11 mouse cellular contexts compared by ENCODE assay signal in the genomic region with DNA sequence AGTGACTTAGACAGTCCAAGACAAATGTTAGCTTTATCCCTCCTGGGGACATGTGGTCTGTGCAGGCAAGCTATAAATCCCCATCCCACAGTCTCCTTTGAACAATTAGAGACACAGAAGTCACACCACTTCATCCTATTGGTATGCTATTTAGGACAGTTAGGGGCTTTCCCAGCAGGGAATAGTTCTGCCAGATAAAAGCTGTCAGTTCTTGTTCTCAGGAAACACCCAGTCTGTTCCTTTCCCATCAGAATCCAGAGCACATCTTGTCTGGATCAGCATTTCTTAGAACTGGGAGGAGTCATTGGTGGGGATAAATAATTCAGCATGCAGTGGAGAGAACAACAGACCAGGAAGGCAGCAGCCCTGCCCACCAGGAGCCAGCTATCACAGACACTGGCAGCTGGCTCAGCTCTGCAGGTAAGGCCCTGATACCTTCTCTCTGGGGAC. TPM values are rescaled to one million over a fixed set of nuclear protein-coding genes. Genes with fewer than 3 reads are reported as not detected.
DNase-seq lines count a peak whose midpoint lies in the region; ATAC-seq and TF ChIP-seq lines count a peak whose summit lies in the region.
"Had no signal": no experiment of that assay in that cellular context is flagged by ENCODE, and none has a peak within 500 bp of the region (broad histone marks: within the 10 kb centered on the region; RNA-seq: fewer than 3 reads in every experiment).

No protein-coding gene starts in this region.

- no peaks in the 10 kb centered on the region for H3K4me1 ChIP-seq in kidney, postnatal 0 days (replicated peaks; ENCODE audit: insufficient read depth, low read length)
- peaks cover 4% of the 10 kb centered on the region; the same call in 1 of the 2 replicates for H3K4me1 ChIP-seq in hindbrain, embryonic 12.5 days
- H3K4me1 ChIP-seq in midbrain, postnatal 0 days (ENCODE audit: insufficient read depth, low read length) = 0 out of 2 replicates have a peak, but pooled peaks cover 2% of the 10 kb centered on the region

- in situ Hi-C loops in Patski (cut with MboI; ENCODE audit: low pct_unique_long_range_greater_than_20kb) = loop anchor here (10.0 kb wide), 1 partner anchor 167 kb away; no protein-coding TSS in a partner anchor

- no peaks in the 10 kb centered on the region for H3K36me3 ChIP-seq in kidney, postnatal 0 days (ENCODE audit: insufficient read depth, low read length)
- H3K36me3 ChIP-seq in hindbrain, embryonic 12.5 days = no peaks in the 10 kb centered on the region
- H3K36me3 ChIP-seq in midbrain, postnatal 0 days (ENCODE audit: insufficient read depth, low read length) = no peaks in the 10 kb centered on the region

- no peak for ATAC-seq in kidney, postnatal 0 days (replicated peaks; ENCODE audit: low FRiP score, low read depth)
- peak; percentile 35 for ATAC-seq in Patski
- ATAC-seq in hindbrain, embryonic 12.5 days (ENCODE audit: low FRiP score) = peak; percentile 73
- ATAC-seq in midbrain, postnatal 0 days (ENCODE audit: low FRiP score) = peak; percentile 77
- no peak for ATAC-seq in monocyte, adult 5-6 weeks (replicated peaks; ENCODE audit: insufficient number of reproducible peaks, low FRiP score, low TSS enrichment, poor library complexity, severe bottlenecking)
- ATAC-seq: intestine, embryonic 16.5 days had no signal

- POLR2A ChIA-PET in Patski (lab: Charles Lee) = no interaction called here

- H3K27me3 ChIP-seq in kidney, postnatal 0 days (ENCODE audit: insufficient read depth, low read length) = no peaks in the 10 kb centered on the region
- H3K27me3 ChIP-seq in Patski = no peaks in the 10 kb centered on the region
- H3K27me3 ChIP-seq in hindbrain, embryonic 12.5 days = no peaks in the 10 kb centered on the region
- no peaks in the 10 kb centered on the region for H3K27me3 ChIP-seq in midbrain, postnatal 0 days (ENCODE audit: insufficient read depth, low read length)

- no peaks in the 10 kb centered on the region for H3K9me3 ChIP-seq in kidney, postnatal 0 days (replicated peaks; ENCODE audit: low read length)
- H3K9me3 ChIP-seq in hindbrain, embryonic 12.5 days (replicated peaks) = no peaks in the 10 kb centered on the region
- no peaks in the 10 kb centered on the region for H3K9me3 ChIP-seq in midbrain, postnatal 0 days (ENCODE audit: low read length)

- H3K27ac ChIP-seq in kidney, postnatal 0 days = no peak overlapping the region
- 0 out of 2 replicates have a peak overlapping the region, but pooled peaks have one; percentile 30 for H3K27ac ChIP-seq in hindbrain, embryonic 12.5 days
- H3K27ac ChIP-seq in midbrain, postnatal 0 days (ENCODE audit: low read depth, low read length) = no peak overlapping the region

- H3K4me3 ChIP-seq in kidney, postnatal 0 days (replicated peaks; ENCODE audit: low read depth, low read length) = no peak overlapping the region
- no peak overlapping the region for H3K4me3 ChIP-seq in hindbrain, embryonic 12.5 days
- no peak overlapping the region for H3K4me3 ChIP-seq in midbrain, postnatal 0 days (ENCODE audit: low read depth, low read length)

- no peak for TF ChIP-seq CTCF in kidney, postnatal 0 days (IDR thresholded peaks at IDR 0.05; ENCODE audit: low read depth)
- TF ChIP-seq CTCF in Patski (IDR thresholded peaks at IDR 0.05) = no peak
- no peak for TF ChIP-seq CTCF in midbrain, postnatal 0 days (IDR thresholded peaks at IDR 0.05)

- CTCF ChIA-PET in Patski (lab: Charles Lee) = no interaction called here

- peak; percentile 64 for DNase-seq in kidney, postnatal 0 days (ENCODE audit: low spot score)
- DNase-seq in kidney, postnatal 4 days = no peak
- no peak for DNase-seq in Patski (ENCODE audit: low read depth, low spot score)
- DNase-seq in midbrain, postnatal 0 days (ENCODE audit: low spot score) = peak; percentile 24
- no peak for DNase-seq in cerebellum, postnatal 14 days
- DNase-seq in adrenal gland, postnatal 25 days = no peak
- DNase-seq: thymus, adult 18-20 months had no signal

- H3K4me2 ChIP-seq in kidney, postnatal 0 days (ENCODE audit: low read length) = no peak overlapping the region
- H3K4me2 ChIP-seq in hindbrain, embryonic 12.5 days (replicated peaks) = no peak overlapping the region
- H3K4me2 ChIP-seq in midbrain, postnatal 0 days (ENCODE audit: low read depth, low read length, poor library complexity, severe bottlenecking) = no peak overlapping the region

- no peak overlapping the region for H3K9ac ChIP-seq in kidney, postnatal 0 days (ENCODE audit: low read depth, low read length)
- H3K9ac ChIP-seq in hindbrain, embryonic 12.5 days = no peak overlapping the region
- no peak overlapping the region for H3K9ac ChIP-seq in midbrain, postnatal 0 days (replicated peaks; ENCODE audit: low read length, poor library complexity, severe bottlenecking)

RNA-seq across cellular contexts. Expression of a gene that starts 11.5 kb away (rescaled TPM):
- polyA plus RNA-seq in kidney, postnatal 0 days (2015; fragmentation: Nextera tagmentation; extraction: Ambion mirVana) = 37.8 and 38.8 TPM in 2 replicates
- 1.6 TPM for polyA plus RNA-seq in Patski (2021)
- polyA plus RNA-seq in hindbrain, embryonic 12.5 days (2016; fragmentation: Nextera tagmentation; extraction: Ambion mirVana) = 0.40 and 0.61 TPM in 2 replicates
- total RNA-seq in midbrain, postnatal 0 days (2014; rRNA removed) = 0.77 and 1.2 TPM in 2 replicates
- polyA plus RNA-seq in midbrain, postnatal 0 days (2015; fragmentation: Nextera tagmentation; extraction: Ambion mirVana) = 0.83 and 1.4 TPM in 2 replicates
- total RNA-seq in adrenal gland, postnatal 25 days (2021) = 2.6 TPM in 2 replicates
- total RNA-seq in monocyte, adult 5-6 weeks (2017) = 37.7 to 97.9 TPM (median 42.7 TPM) in 3 replicates

RNA-seq across cellular contexts. Expression of a gene that starts 15.3 kb away (rescaled TPM):
- polyA plus RNA-seq in kidney, postnatal 0 days (2015; fragmentation: Nextera tagmentation; extraction: Ambion mirVana) = 0.24 and 0.28 TPM in 2 replicates
- 0.59 TPM for polyA plus RNA-seq in Patski (2021)
- polyA plus RNA-seq in hindbrain, embryonic 12.5 days (2016; fragmentation: Nextera tagmentation; extraction: Ambion mirVana) = 0.23 and 0.25 TPM in 2 replicates
- total RNA-seq in midbrain, postnatal 0 days (2014; rRNA removed) = 0.49 TPM in 1 of 2 replicates, not detected in the other
- not detected in 2 replicates for polyA plus RNA-seq in midbrain, postnatal 0 days (2015; fragmentation: Nextera tagmentation; extraction: Ambion mirVana)
- total RNA-seq in adrenal gland, postnatal 25 days (2021) = not detected in 2 replicates
- 0.49 TPM in 1 of 3 replicates, not detected in the others for total RNA-seq in monocyte, adult 5-6 weeks (2017)
- total RNA-seq: left cerebral cortex, postnatal 36 days had no signal

RNA-seq across cellular contexts. Expression of a gene that starts 33.2 kb away (rescaled TPM):
- 0.12 and 0.23 TPM in 2 replicates for polyA plus RNA-seq in kidney, postnatal 0 days (2015; fragmentation: Nextera tagmentation; extraction: Ambion mirVana)
- polyA plus RNA-seq in Patski (2021) = 0.10 TPM
- 0.14 and 0.34 TPM in 2 replicates for polyA plus RNA-seq in hindbrain, embryonic 12.5 days (2016; fragmentation: Nextera tagmentation; extraction: Ambion mirVana)
- 0.55 TPM in 1 of 2 replicates, not detected in the other for total RNA-seq in midbrain, postnatal 0 days (2014; rRNA removed)
- 0.07 and 0.15 TPM in 2 replicates for polyA plus RNA-seq in midbrain, postnatal 0 days (2015; fragmentation: Nextera tagmentation; extraction: Ambion mirVana)
- total RNA-seq in adrenal gland, postnatal 25 days (2021) = 0.15 TPM in 1 of 2 replicates, not detected in the other
- 0.86 to 3.9 TPM (median 1.1 TPM) in 3 replicates for total RNA-seq in monocyte, adult 5-6 weeks (2017)
- total RNA-seq: left cerebral cortex, postnatal 36 days had no signal

Comparison
In these comparisons a context has a peak if more than half of its experiments do, and no peak if none do; other contexts are left out.
1. DNase-seq: peak in kidney, postnatal 0 days (single experiment) and midbrain, postnatal 0 days (single experiment); none in kidney, postnatal 4 days (0 of 2), Patski (single experiment), cerebellum, postnatal 14 days (0 of 2) and adrenal gland, postnatal 25 days (single experiment).
2. ATAC-seq: peak in Patski (single experiment), hindbrain, embryonic 12.5 days (single experiment) and midbrain, postnatal 0 days (single experiment); none in kidney, postnatal 0 days (single experiment) and monocyte, adult 5-6 weeks (single experiment).
3. RNA of a gene that starts 11.5 kb away (polyA plus RNA-seq): 37.8 to 38.8 TPM in kidney, postnatal 0 days; 1.6 TPM in Patski (single experiment), 0.83 to 1.4 TPM in midbrain, postnatal 0 days and 0.40 to 0.61 TPM in hindbrain, embryonic 12.5 days; every median in the first group is over 10 times any median in the second.